Mouse (Mus musculus) monocyte, adult 5-6 weeks (primary cell): Measurements from ENCODE around the gene Mphosph10. TPM values are rescaled to one million over a fixed set of nuclear protein-coding genes. Genes with fewer than 3 reads are reported as not detected.
A peak's percentile ranks its signal among the peaks of the same experiment; 100 is the strongest.

Experiments
- ATAC-seq: fragments of 153-309, 156-312 bp; replicated peaks from 2 replicates; pipeline ENCODE4 v1.8.0; 2017; ENCODE audit warnings: mild to moderate bottlenecking; ENCODE audit not compliant: low TSS enrichment, insufficient number of reproducible peaks, severe bottlenecking, poor library complexity, low FRiP score
- total RNA-seq: library from RNA; stranded (forward); fragments of 200-1000, 200-491, 200-594 nt; gene quantifications from 3 replicates; pipeline ENCODE4 v1.2.3, GENCODE M21; 2017

Gene Mphosph10
- total RNA-seq, 1 experiment from 2014 or later, result 71.2 TPM

GRCm38 (mm10) chr7:64357405-64357804 lies 34.7 kb downstream of the Mphosph10 start:
- no peak for ATAC-seq

DNA sequence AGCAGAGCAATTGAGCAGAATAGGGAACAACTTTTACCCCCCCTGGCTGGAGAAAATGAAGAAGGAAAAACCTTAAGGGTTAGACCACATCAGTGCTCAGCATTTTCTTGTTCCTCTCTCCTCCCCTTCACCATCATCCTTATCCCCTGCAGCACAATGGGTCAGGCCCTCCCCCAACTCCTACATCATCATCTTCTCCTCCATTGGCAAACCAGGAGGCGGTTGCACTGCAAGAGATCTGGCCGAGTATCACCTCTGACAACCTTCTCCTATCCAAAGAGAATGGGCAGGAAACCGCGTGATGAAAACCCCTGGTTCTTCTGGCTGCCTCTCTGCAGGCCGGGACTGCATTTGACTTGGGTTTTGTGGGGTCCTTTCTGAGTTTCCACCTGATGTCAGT lies 35.4 kb downstream of the Mphosph10 start:
- no peak for ATAC-seq

GRCm38 (mm10) chr7:64354206-64354605 lies 37.9 kb downstream of the Mphosph10 start:
- ATAC-seq, result no peak

GRCm38 (mm10) chr7:64351087-64351486 lies 41.0 kb downstream of the Mphosph10 start:
- no peak for ATAC-seq

- no peak for ATAC-seq
Observed at GRCm38 (mm10) chr7:64349147-64349861, 42.8 kb downstream of the Mphosph10 start.

GRCm38 (mm10) chr7:64347813-64348212 lies 44.3 kb downstream of the Mphosph10 start:
- ATAC-seq, result no peak

- ATAC-seq, result no peak
Observed at GRCm38 (mm10) chr7:64332686-64333085, 59.4 kb downstream of the Mphosph10 start.

GRCm38 (mm10) chr7:64331309-64331708 lies 60.8 kb downstream of the Mphosph10 start:
- no peak for ATAC-seq

- no peak for ATAC-seq
Observed at GRCm38 (mm10) chr7:64327486-64327885, 64.6 kb downstream of the Mphosph10 start.

GRCm38 (mm10) chr7:64326892-64327291 lies 65.2 kb downstream of the Mphosph10 start:
- ATAC-seq, result peak; percentile 90

Other genes starting within 250 kb of the Mphosph10 start
- gene Trpm1, start 238.4 kb downstream of the Mphosph10 start, total RNA-seq, result not detected in 3 replicates
- gene Mtmr10, start 104.6 kb downstream of the Mphosph10 start, total RNA-seq, result 11.8 to 19.1 TPM (median 13.2 TPM) in 3 replicates
- 2.0 to 7.4 TPM (median 3.9 TPM) in 3 replicates for gene Fan1, start 18.2 kb downstream of the Mphosph10 start, total RNA-seq
- 24.9 to 27.4 TPM (median 26.5 TPM) in 3 replicates for gene Mcee, start 339 bp upstream of the Mphosph10 start, total RNA-seq
- not detected in 3 replicates for gene Apba2, start 109.4 kb upstream of the Mphosph10 start, total RNA-seq